Mouse (Mus musculus) retina, postnatal 1 day (tissue): ENCODE measurements around the gene Cldn7.

Source experiments
- DNase-seq: peaks from one replicate; pipeline ENCODE4 v3.0.0-alpha.2; 2012

Gene Cldn7

GRCm38 (mm10) chr11:69956218-69956617, 8.4 kb upstream of the Cldn7 start:
- no peak for DNase-seq

- DNase-seq: peak; percentile 44
Measured at GRCm38 (mm10) chr11:69960616-69961015, 4.0 kb upstream of the Cldn7 start.

GRCm38 (mm10) chr11:69961841-69962240, 2.7 kb upstream of the Cldn7 start:
- no peak for DNase-seq

- peak; percentile 6 for DNase-seq
Measured at GRCm38 (mm10) chr11:69965271-69966005, 859 bp downstream of the Cldn7 start.

- DNase-seq: peak; percentile 51
Measured at GRCm38 (mm10) chr11:69966006-69966859, 1.7 kb downstream of the Cldn7 start.

GRCm38 (mm10) chr11:69966860-69967517, 2.4 kb downstream of the Cldn7 start:
- no peak for DNase-seq

GRCm38 (mm10) chr11:69968793-69969192, 4.2 kb downstream of the Cldn7 start:
- no peak for DNase-seq

- no peak for DNase-seq
Measured at GRCm38 (mm10) chr11:69970222-69970621, 5.6 kb downstream of the Cldn7 start.

GRCm38 (mm10) chr11:69970775-69971174, 6.2 kb downstream of the Cldn7 start:
- no peak for DNase-seq

- DNase-seq: no peak
Measured at GRCm38 (mm10) chr11:69974907-69975306, 10.3 kb downstream of the Cldn7 start.

- no peak for DNase-seq
Measured at GRCm38 (mm10) chr11:69976271-69976670, 11.7 kb downstream of the Cldn7 start.

GRCm38 (mm10) chr11:69979827-69980195, 15.2 kb downstream of the Cldn7 start:
- DNase-seq: no peak

- peak; percentile 100 for DNase-seq
Measured at GRCm38 (mm10) chr11:69980196-69981140, 15.9 kb downstream of the Cldn7 start.

- DNase-seq: no peak
Measured at GRCm38 (mm10) chr11:69981141-69981762, 16.7 kb downstream of the Cldn7 start, which contains the start of gene Ctdnep1. TSS of gene Ctdnep1 (plus strand) at chr11:69981156.

- DNase-seq: no peak
Measured at GRCm38 (mm10) chr11:69982225-69982624, 17.6 kb downstream of the Cldn7 start, which contains the start of gene Elp5. TSS of gene Elp5 (minus strand) at chr11:69982517.

GRCm38 (mm10) chr11:69982877-69983276, 18.3 kb downstream of the Cldn7 start:
- no peak for DNase-seq

- no peak for DNase-seq
Measured at GRCm38 (mm10) chr11:69983377-69983776, 18.8 kb downstream of the Cldn7 start.

GRCm38 (mm10) chr11:69984431-69984830, 19.9 kb downstream of the Cldn7 start:
- no peak for DNase-seq

- no peak for DNase-seq
Measured at GRCm38 (mm10) chr11:69989949-69990348, 25.4 kb downstream of the Cldn7 start.

GRCm38 (mm10) chr11:69990850-69991691, 26.5 kb downstream of the Cldn7 start, which contains the start of gene Gabarap:
TSS of gene Gabarap (plus strand) at chr11:69991143.
- peak; percentile 98 for DNase-seq

GRCm38 (mm10) chr11:69991711-69992110, 27.1 kb downstream of the Cldn7 start:
- no peak for DNase-seq
